Mouse (Mus musculus): ENCODE data around the gene Atp6v1g3.
A peak's percentile ranks its signal among the peaks of the same experiment; 100 is the strongest.

Atp6v1g3 gene

GRCm38 (mm10) chr1:138273438-138273837 lies at the start of gene Atp6v1g3:
Atp6v1g3 (plus strand) TSS chr1:138273738.
- DNase-seq (ENCODE audit: low spot score in 2 of 2): no peak

GRCm38 (mm10) chr1:138233051-138233450 lies 40.5 kb upstream of the Atp6v1g3 start:
- DNase-seq (ENCODE audit: low spot score in 2 of 2): no peak

DNA sequence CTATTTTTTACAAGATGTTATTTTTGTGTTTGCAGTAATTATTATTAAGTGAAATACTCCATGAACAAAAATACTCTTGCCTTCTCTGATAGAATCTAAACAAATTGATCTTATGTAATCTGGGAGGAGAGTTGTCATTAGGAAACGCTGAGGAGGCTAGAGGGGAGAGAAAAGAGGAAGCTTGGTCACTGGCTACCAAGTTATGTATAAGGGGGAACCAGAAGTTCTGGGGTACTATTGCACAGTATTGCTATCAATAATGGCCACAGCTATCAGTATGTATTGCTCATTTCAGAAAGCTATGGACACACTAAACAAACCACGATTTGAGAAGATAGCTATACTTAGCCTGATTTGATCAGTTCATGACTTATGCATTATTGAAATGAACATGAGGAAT lies 36.3 kb upstream of the Atp6v1g3 start:
- DNase-seq (ENCODE audit: low spot score in 2 of 2): no peak

GRCm38 (mm10) chr1:138243947-138244346 lies 29.6 kb upstream of the Atp6v1g3 start:
- DNase-seq (ENCODE audit: low spot score in 2 of 2): no peak

- DNase-seq (ENCODE audit: low spot score in 2 of 2): peak; percentile 44 to 48
Observed at GRCm38 (mm10) chr1:138244485-138244884, 29.1 kb upstream of the Atp6v1g3 start.

DNA sequence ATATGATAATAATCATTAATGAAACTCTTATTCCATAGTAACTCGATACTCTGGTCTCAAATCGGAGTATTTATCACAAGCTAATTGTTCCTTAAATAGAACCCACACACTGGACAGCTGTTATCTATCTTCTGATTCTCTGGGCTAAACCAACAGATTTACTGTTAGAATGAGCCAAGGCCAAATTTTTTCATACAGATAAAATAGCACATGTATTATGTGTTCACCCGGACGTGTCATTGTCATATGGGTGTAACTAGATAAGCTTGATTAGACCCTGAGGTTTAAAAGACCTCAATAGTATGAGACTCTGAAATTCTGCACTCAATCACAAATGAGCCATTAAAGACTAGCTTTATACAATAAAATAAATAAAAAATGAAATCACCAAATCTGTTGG lies 28.4 kb upstream of the Atp6v1g3 start:
- DNase-seq (ENCODE audit: low spot score in 2 of 2): no peak

GRCm38 (mm10) chr1:138245533-138245932 lies 28.0 kb upstream of the Atp6v1g3 start:
- DNase-seq (ENCODE audit: low spot score in 2 of 2): no peak

DNA sequence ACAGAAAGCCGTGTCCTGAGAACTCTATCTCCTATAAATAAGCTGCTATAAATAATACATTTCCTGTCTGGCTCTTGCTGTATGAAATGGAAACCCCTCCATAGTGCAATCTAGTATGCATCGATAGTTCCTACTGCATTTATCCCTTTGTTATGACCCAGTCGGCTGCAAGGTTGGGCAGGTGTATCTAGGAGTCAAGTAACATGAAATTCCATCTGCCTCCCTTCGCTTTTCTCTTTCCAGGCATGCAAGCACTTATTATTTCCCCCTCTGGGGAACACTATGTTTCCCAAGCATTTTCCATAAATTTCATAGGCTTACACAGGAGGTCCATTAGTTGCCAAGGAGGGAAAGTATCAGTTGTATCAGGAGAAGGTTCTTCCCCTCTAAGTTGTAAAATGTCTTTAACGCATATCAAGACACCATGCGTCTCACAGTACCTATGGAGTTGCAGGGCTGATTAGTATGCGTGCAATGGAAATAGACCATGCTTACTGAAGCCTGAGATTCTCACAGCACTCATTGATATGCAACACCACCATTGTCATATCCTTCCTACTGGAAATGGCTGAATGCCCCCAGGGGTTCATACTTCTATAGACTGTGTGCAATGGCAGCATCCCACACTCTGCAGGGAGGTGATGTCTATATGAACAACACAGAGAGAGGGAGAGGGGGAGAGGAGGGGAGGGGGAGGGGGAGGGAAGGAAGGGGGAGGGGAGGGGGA lies 26.9 kb upstream of the Atp6v1g3 start:
- no peak for DNase-seq (ENCODE audit: low spot score in 2 of 2)

DNA sequence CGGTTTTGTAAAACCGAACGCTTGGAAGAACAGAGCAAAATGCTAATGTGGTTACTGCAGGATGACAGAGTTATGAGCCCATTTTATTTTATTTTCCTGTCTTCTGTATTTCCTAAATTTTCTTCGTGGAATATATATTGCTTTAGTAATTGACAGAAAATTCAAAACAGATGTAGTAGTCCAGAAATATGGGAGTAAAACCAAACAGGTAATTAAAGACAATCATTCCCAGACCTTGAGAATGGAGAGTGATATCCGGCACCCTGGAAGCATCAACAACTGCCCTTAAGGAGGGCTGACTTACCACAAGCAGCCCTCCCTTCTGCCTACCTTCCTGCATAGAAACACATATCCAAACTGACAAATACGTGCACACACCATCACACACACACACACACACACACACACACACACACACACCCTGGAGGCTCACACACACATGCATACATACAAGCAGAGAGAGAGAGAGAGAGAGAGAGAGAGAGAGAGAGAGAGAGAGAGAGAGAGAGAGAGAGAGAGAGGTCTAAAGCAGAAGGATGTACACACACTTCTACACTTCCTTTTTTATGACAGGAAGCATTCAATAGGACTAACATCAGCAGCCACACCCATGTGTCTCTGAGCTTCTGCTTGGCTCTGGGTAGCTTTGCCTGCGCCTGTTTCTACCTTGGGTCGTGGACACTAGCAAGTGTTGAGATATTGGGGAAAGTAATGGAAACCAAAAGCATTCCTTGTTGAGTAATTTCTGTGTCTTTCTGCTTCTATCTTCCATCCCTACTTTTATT lies 25.6 kb upstream of the Atp6v1g3 start:
- no peak for DNase-seq (ENCODE audit: low spot score in 2 of 2)

GRCm38 (mm10) chr1:138248770-138249169 lies 24.8 kb upstream of the Atp6v1g3 start:
- DNase-seq (ENCODE audit: low spot score in 2 of 2): no peak

DNA sequence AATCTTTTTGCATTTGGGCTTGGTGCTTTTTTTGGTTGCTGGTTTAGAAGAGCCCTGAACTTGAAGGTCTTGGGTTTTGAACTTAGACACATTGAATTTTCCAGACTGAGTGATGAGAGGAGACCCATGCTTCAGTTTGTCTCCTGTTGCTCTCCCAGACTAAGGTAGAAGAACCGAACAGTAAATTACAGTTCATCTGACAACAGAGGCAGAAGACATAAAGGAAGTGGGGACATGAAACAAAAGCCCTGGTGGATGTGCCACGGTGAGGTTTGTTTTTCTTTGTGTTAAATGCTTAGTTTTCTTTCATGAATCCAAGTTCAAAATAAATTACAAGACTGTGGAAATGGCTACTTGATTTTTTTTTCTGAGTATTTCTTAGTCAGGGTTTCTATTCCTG lies 22.6 kb upstream of the Atp6v1g3 start:
- DNase-seq (ENCODE audit: low spot score in 2 of 2): no peak

DNA sequence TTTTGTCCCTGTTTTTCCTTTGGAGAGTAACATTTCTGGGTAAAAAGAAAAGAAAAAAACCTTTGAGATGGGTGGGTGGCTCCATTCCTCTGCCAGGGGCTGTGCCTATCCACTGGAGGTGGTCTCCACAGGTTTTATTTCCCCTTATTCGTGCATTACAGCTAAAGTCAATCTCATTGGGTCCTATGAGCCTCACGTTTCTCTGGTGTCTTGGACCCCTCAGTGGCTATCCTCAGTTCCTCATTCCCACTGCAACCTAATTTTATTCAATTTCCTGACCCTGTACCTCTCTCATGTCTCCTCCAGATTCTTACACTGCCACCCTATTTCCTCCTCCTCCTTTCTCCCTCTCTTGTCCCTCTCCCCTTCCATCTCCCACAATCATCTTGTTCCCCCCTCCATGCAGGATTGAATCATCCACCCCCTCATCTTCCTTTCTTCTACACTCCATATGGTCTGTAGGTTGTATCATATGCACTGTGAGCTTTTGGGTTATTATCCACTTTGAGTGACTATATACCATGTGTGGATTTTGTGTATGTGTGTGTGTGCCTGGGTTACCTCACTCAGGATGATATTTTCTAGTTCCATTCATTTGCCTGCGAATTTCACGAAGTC lies 17.3 kb upstream of the Atp6v1g3 start:
- DNase-seq (ENCODE audit: low spot score in 2 of 2): no peak

DNA sequence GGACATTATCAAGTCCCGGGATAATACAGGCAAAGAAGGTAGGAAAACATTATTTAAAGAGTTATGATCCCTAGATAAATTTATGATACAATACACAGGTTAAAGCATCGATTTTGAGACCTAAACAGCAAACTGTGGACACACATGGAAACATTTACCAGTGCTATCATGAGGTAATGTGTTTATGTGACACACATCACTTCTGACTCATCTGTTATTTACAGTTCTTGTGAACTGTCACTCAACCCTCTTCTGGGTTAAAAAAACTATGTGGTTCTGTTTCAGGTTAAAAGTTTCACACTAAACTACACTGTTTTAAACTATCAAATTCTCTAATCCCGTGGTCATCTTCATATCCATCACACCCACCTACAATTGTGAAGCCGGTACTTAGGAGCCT lies 14.8 kb upstream of the Atp6v1g3 start:
- DNase-seq (ENCODE audit: low spot score in 2 of 2): no peak

DNA sequence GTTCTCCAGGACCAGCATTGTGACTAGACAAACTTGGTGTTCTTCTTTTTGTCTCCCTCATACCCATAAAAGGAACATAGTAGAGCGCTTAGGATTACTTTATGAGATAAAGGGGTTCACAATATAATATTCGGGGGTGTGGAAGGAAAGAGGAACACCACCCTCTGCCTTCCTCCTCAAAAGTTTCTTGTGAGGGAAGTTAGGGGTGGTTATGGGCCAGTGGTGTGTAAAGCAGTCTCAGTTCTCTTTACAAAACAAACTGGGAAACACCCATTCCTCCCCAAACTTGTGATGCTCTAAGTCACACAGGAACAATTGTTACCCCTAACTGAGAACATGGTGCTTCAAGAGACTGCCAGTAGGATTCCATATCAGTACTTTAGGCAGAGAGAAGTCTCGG lies 12.0 kb upstream of the Atp6v1g3 start:
- DNase-seq (ENCODE audit: low spot score in 2 of 2): no peak

- no peak for DNase-seq (ENCODE audit: low spot score in 2 of 2)
Observed at GRCm38 (mm10) chr1:138262408-138262807, 11.1 kb upstream of the Atp6v1g3 start.

DNA sequence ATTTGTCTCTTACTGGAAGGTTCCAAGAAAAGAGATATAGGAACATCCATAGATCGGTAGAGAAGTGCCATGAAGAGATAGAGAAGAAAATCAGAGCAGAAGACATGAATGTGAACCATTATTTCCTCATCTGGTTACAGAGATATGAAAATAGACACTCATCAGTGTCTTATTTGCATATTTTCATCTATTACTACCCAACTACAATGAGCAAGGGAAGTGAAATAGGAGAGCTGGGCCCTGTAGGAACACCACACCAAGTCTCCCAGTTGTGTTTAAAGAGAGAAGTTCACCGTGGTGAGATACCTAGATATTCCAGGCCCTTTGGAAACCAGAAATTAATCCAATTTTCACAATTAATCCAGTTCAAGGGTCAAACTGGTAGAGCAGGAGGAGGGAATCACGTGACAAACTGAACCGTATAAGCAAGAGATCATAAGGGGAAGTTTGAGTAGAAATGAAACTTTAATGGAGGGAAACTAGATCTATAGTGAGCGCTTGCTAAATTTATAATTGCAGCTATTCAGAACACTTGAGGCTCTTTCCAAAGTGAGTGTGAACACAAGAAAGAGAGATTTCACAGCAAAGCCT lies 6.0 kb upstream of the Atp6v1g3 start:
- DNase-seq (ENCODE audit: low spot score in 2 of 2): no peak

GRCm38 (mm10) chr1:138274930-138275329 lies 1.4 kb downstream of the Atp6v1g3 start:
- DNase-seq (ENCODE audit: low spot score in 2 of 2): no peak

DNA sequence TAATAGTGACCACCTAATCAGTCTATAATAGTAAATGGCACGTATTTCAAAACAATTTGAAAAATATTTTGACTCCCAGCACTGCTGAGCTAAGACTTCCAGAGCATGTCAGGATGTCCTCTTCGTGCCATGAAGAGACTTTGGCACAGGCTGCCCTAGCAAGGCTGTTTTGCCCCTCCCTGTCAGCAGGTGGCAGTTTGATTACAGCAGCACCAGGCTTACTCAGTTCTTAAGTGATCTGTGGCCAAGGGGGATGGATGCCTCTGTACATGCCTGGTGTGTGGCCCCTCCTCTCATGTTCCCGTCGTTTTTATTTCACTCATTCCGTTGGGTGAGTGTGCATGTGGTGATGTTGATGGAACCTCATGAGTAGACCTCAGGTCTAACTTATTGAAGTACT lies 2.3 kb downstream of the Atp6v1g3 start:
- no peak for DNase-seq (ENCODE audit: low spot score in 2 of 2)

DNA sequence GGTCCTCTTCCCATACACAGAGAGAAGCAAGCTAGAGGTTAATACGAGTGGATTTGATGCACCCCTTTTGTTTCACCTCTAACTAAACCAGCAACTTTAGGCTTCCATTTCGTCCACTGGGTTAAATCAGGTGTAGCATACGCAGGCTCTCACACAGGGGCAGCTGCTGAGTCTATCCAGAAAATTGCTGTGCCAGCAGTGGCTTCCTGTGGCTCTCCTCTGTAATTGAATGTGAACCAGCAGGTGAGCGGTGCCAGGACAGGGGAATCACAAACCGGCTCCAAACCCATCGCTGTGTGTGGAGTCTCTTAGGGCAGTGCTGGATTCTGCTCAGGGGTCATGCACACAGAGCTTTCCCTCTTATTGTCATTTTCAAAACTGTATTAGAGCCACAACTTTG lies 7.6 kb downstream of the Atp6v1g3 start:
- no peak for DNase-seq (ENCODE audit: low spot score in 2 of 2)

GRCm38 (mm10) chr1:138282413-138283141 lies 9.0 kb downstream of the Atp6v1g3 start:
- DNase-seq (ENCODE audit: low spot score in 2 of 2): no peak

GRCm38 (mm10) chr1:138287665-138288064 lies 14.1 kb downstream of the Atp6v1g3 start:
- no peak for DNase-seq (ENCODE audit: low spot score in 2 of 2)

DNA sequence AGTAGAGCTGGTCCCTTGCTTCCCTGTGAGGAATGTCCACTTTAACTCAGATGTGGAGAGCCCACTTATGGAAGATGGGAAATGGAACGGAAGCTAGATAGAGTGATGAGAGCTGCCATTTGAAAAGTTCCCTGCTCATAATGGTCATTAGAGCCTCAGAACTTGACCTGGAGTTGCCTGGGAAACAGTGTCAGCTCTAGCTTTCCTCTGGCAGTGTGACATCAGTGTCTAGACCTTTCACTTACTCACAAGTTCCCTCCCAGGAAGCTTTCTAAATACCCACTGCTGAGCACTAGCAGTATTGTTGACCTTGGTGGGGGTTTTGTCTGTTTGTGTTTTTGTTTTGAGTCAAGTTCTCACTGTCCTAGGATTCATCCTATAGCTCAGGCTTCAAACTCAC lies 15.2 kb downstream of the Atp6v1g3 start:
- DNase-seq (ENCODE audit: low spot score in 2 of 2): no peak

Measured in right cerebral cortex, adult 2 months (tissue).